Mouse (Mus musculus): Measurements from ENCODE around the gene Dgkg.

Gene Dgkg

GRCm38 (mm10) chr16:22645256-22645655 lies 11.8 kb downstream of the Dgkg start:
- no peak for DNase-seq (ENCODE audit: low read depth)

GRCm38 (mm10) chr16:22643460-22643859 lies 13.6 kb downstream of the Dgkg start:
- DNase-seq (ENCODE audit: low read depth) = no peak

- no peak for DNase-seq (ENCODE audit: low read depth)
These were observed 14.1 kb downstream of the Dgkg start for GRCm38 (mm10) chr16:22642953-22643352.

- no peak for DNase-seq (ENCODE audit: low read depth)
These were observed 15.0 kb downstream of the Dgkg start for GRCm38 (mm10) chr16:22642054-22642453.

GRCm38 (mm10) chr16:22641588-22641987 lies 15.4 kb downstream of the Dgkg start:
- no peak for DNase-seq (ENCODE audit: low read depth)

- no peak for DNase-seq (ENCODE audit: low read depth)
These were observed 19.7 kb downstream of the Dgkg start for GRCm38 (mm10) chr16:22637311-22637710.

- DNase-seq (ENCODE audit: low read depth) = peak; percentile 28
These were observed 21.3 kb downstream of the Dgkg start for GRCm38 (mm10) chr16:22635706-22636105.

- no peak for DNase-seq (ENCODE audit: low read depth)
These were observed 24.0 kb downstream of the Dgkg start for GRCm38 (mm10) chr16:22633063-22633462.

GRCm38 (mm10) chr16:22630351-22630750 lies 26.7 kb downstream of the Dgkg start:
- DNase-seq (ENCODE audit: low read depth) = no peak

- no peak for DNase-seq (ENCODE audit: low read depth)
These were observed 27.1 kb downstream of the Dgkg start for GRCm38 (mm10) chr16:22629900-22630299.

- DNase-seq (ENCODE audit: low read depth) = no peak
These were observed 31.0 kb downstream of the Dgkg start for GRCm38 (mm10) chr16:22625987-22626386.

- DNase-seq (ENCODE audit: low read depth) = peak; percentile 16
These were observed 31.6 kb downstream of the Dgkg start for GRCm38 (mm10) chr16:22625412-22625811.

- peak; percentile 9 for DNase-seq (ENCODE audit: low read depth)
These were observed 34.7 kb downstream of the Dgkg start for GRCm38 (mm10) chr16:22622286-22622685.

- DNase-seq (ENCODE audit: low read depth) = no peak
These were observed 35.6 kb downstream of the Dgkg start for GRCm38 (mm10) chr16:22621299-22621920.

GRCm38 (mm10) chr16:22618424-22619056 lies 38.5 kb downstream of the Dgkg start:
- DNase-seq (ENCODE audit: low read depth) = no peak

- DNase-seq (ENCODE audit: low read depth) = no peak
These were observed 41.2 kb downstream of the Dgkg start for GRCm38 (mm10) chr16:22615805-22616204.

GRCm38 (mm10) chr16:22613186-22614073 lies 43.6 kb downstream of the Dgkg start:
- no peak for DNase-seq (ENCODE audit: low read depth)

GRCm38 (mm10) chr16:22608046-22608445 lies 49.0 kb downstream of the Dgkg start:
- no peak for DNase-seq (ENCODE audit: low read depth)

- no peak for DNase-seq (ENCODE audit: low read depth)
These were observed 50.0 kb downstream of the Dgkg start for GRCm38 (mm10) chr16:22606989-22607388.

- DNase-seq (ENCODE audit: low read depth) = no peak
These were observed 54.6 kb downstream of the Dgkg start for GRCm38 (mm10) chr16:22602399-22602798.

GRCm38 (mm10) chr16:22601756-22602155 lies 55.3 kb downstream of the Dgkg start:
- DNase-seq (ENCODE audit: low read depth) = no peak

GRCm38 (mm10) chr16:22600108-22600699 lies 56.8 kb downstream of the Dgkg start:
- no peak for DNase-seq (ENCODE audit: low read depth)

GRCm38 (mm10) chr16:22598741-22599140 lies 58.3 kb downstream of the Dgkg start:
- DNase-seq (ENCODE audit: low read depth) = no peak

All from NIH3T3 (cell line).